Mouse (Mus musculus) kidney, postnatal 4 days (tissue): ENCODE results near the gene Robo1.

ENCODE experiments used
- DNase-seq, 2 experiments: peaks; one replicate each; pipeline ENCODE4 v3.0.0; 2021; ENCODE audit warnings: mixed read lengths in 2 of 2

Robo1 gene

GRCm38 (mm10) chr16:73012926-73013325 lies 704.8 kb downstream of the Robo1 start:
- no peak for DNase-seq

- no peak for DNase-seq
Measured at GRCm38 (mm10) chr16:73014544-73014943, 706.4 kb downstream of the Robo1 start.

GRCm38 (mm10) chr16:73015976-73016375 lies 707.9 kb downstream of the Robo1 start:
- no peak for DNase-seq

GRCm38 (mm10) chr16:73016801-73017200 lies 708.7 kb downstream of the Robo1 start:
- peak in 1 of 2 experiments; percentile 6 for DNase-seq

- no peak for DNase-seq
Measured at GRCm38 (mm10) chr16:73024326-73024725, 716.2 kb downstream of the Robo1 start.

GRCm38 (mm10) chr16:73027692-73028091 lies 719.6 kb downstream of the Robo1 start:
- no peak for DNase-seq

- no peak for DNase-seq
Measured at GRCm38 (mm10) chr16:73030999-73031398, 722.9 kb downstream of the Robo1 start.

GRCm38 (mm10) chr16:73035210-73035985 lies 727.3 kb downstream of the Robo1 start:
- no peak for DNase-seq

GRCm38 (mm10) chr16:73038552-73038951 lies 730.4 kb downstream of the Robo1 start:
- no peak for DNase-seq

GRCm38 (mm10) chr16:73062461-73062860 lies 754.4 kb downstream of the Robo1 start:
- DNase-seq, result no peak

- peak in 1 of 2 experiments; percentile 9 for DNase-seq
Measured at GRCm38 (mm10) chr16:73067782-73068181, 759.7 kb downstream of the Robo1 start.

GRCm38 (mm10) chr16:73072047-73072446 lies 763.9 kb downstream of the Robo1 start:
- no peak for DNase-seq

GRCm38 (mm10) chr16:73072883-73073282 lies 764.8 kb downstream of the Robo1 start:
- no peak for DNase-seq

- DNase-seq, result no peak
Measured at GRCm38 (mm10) chr16:73082420-73082819, 774.3 kb downstream of the Robo1 start.

- no peak for DNase-seq
Measured at GRCm38 (mm10) chr16:73083077-73083476, 775.0 kb downstream of the Robo1 start.
